Mouse (Mus musculus) layer of hippocampus, adult 18-20 months (tissue): ENCODE measurements at regions not wholly inside any gene's neighbourhood (a gene's known extent, or its start where the extent isn't known, plus 50 kb on each side); places are given as distances from the start of the nearest gene placed in this dataset.
A peak's percentile ranks its signal among the peaks of the same experiment; 100 is the strongest.
"Not testable (repeated sequence)": the region's sequence is repeated elsewhere in the genome, so short reads cannot be mapped to it uniquely, and the experiment has no call there.

Experiments used
- DNase-seq, 2 experiments: peaks; one replicate each; pipeline ENCODE4 v3.0.0; 2022; ENCODE audit warnings: low spot score in 2 of 2

DNA sequence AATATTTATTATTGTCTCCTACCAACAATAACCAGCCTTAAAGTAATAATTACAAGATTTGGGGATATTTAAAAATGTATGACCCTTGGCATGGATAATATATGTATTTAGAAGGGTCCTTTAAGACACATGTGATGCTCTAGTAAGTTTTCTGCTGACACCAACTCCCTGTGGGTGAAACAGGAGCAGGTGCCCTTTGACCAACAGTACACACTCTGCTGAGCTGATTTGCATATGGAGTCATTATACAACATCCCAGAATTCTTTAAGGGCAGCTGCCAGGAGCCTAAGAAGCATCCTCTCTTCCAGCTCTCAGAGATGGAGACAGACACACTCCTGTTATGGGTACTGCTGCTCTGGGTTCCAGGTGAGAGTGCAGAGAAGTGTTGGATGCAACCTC lies 274.1 kb downstream of the Rpia start:
- no peak for DNase-seq

DNA sequence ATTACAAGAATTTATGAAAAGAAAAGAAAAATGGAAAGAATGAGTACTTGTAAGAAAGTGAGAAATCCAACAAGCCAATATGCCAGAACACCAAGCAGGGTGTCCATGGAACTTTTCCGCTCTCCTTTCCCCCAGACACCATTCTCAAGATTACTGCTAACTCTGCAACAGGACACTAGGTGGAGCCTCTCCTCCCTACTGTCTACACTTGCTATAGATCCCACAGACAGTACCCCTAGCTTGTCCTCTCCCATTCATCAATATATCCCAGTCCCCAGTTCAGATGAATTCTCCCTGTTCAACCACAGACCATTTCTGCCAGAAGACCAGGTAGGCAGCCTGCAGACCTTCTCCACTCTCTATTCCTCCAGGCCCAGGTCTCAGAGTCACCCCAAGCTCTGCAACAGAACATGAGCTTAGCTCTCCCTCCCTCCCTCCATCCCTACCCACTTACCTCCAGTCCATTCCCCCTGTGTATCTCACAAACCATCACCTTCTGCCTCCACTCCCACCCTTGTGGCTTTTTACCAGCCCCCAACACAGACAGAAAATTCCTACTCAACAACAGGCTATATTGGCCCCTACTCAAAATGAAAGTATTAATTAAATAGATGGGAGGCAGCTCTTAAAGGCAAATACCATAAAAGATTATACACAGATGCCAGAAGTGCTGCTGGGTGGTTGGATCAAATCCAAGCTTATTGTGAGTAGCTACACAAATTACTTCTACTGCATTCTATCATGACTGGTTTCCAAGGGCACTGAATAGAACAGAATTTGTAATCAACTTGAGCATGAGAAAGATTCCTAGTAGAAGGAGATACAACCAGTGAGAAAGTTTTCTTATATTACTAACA lies 323.2 kb downstream of the Rpia start:
- peak in 1 of 2 experiments; percentile 22 for DNase-seq

DNA sequence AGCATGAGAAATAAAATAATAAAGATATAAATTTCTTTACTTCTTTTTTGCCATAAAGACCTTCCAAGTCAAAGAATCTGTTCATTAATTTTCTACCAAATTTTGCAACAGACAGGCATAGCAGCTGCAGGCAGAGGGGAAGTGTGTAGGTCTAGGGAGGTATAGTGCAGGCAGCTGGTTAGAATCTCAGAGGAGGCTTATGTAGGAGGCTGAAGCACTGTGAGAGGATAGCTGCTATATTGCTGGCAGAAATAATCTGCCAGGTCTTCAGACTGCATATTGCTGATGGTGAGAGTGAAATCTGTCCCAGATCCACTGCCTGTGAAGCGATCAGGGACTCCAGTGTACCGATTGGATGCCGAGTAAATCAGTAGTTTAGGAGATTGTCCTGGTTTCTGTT lies 334.8 kb downstream of the Rpia start:
- DNase-seq: no peak

DNA sequence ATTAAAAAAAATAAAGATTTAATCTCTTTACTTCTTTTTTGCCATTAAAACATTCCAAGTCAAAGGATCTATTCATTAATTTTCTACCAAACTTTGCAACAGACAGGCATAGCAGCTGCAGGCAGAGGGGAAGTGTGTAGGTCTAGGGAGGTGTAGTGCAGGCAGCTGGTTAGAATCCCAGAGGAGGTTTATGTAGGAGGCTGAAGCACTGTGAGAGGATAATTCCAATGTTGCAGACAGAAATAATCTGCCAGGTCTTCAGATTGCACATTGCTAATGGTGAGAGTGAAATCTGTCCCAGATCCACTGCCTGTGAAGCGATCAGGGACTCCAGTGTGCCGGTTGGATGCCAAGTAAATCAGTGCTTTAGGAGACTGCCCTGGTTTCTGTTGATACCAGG lies 357.3 kb downstream of the Rpia start:
- DNase-seq: peak in 1 of 2 experiments; percentile 1

DNA sequence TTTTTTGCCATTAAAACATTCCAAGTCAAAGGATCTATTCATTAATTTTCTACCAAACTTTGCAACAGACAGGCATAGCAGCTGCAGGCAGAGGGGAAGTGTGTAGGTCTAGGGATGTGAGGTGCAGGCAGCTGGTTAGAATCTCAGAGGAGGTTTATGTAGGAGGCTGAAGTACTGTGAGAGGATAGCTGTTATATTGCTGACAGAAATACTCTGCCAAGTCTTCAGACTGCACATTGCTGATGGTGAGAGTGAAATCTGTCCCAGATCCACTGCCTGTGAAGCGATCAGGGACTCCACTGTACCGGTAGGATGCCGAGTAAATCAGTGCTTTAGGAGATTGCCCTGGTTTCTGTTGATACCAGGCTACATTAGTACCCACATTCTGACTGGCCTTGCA lies 385.7 kb downstream of the Rpia start:
- DNase-seq: peak in 1 of 2 experiments; percentile 2

DNA sequence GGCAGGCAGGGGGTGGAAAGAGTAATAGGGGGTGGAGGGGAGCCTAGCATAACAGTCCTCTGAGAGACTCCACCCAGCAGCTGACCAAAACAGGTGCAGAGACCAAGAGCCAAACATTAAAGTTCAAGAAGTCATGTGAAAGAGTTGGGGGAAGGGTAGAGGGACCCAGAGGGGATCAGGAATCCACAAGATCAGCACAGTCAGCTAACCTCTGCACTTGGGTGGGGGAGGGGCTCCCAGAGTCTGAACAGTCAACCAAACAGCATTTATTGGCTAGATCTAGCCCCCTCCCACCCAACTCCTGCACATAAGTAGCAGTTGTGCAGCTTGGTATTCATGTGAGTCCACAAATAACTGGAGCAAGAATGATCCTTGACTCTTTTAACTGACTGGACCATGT lies 402.2 kb downstream of the Rpia start:
- not testable (repeated sequence) for DNase-seq

DNA sequence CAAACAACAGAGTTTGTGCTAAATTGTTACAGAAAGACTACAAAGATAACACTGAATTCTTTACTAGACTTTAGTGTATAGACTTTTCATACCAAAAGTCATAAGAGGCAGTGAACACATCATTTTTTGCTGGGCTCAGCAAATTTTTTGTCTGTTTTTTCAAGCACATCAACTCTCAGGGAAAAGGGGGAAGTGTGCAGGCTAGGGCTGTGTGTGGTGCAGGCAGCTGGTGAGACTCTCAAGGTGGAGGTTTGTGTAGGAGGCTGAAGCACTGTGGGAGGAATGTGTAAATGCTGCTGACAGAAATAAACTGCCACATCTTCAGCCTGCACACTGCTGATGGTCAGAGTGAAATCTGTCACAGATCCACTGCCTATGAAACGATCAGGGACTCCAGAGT lies 405.6 kb downstream of the Rpia start:
- not testable (repeated sequence) for DNase-seq

DNA sequence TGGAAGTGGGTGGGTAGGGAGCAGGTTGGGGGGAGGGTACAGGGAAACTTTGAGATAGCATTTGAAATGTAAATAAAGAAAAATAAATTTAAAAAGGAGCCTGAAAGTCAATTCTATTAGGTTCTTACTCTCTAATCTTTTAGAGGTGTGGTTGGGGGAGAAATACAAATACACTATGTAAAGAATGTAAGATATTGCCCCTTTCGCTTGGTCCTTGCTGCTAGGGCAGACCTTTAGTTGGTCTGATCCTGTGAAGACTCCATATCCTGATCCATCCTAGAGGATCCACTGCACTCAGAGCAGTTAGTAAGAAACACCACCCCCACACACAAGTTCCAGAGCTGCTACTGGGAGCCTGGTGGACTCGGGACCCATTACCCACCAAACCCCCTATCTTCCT lies 412.7 kb downstream of the Rpia start:
- not testable (repeated sequence) for DNase-seq

DNA sequence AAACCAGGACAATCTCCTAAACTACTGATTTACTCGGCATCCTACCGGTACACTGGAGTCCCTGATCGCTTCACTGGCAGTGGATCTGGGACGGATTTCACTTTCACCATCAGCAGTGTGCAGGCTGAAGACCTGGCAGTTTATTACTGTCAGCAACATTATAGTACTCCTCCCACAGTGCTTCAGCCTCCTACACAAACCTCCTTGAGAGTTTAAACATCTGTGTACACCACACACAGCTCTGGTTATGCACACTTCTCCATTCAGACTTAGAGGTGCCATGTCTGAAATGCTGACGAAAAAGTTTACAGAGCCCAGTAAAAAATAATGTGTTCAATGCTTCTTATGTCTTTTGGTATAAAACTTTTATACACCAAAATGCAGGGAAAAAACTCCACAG lies 420.2 kb downstream of the Rpia start:
- not testable (repeated sequence) for DNase-seq

DNA sequence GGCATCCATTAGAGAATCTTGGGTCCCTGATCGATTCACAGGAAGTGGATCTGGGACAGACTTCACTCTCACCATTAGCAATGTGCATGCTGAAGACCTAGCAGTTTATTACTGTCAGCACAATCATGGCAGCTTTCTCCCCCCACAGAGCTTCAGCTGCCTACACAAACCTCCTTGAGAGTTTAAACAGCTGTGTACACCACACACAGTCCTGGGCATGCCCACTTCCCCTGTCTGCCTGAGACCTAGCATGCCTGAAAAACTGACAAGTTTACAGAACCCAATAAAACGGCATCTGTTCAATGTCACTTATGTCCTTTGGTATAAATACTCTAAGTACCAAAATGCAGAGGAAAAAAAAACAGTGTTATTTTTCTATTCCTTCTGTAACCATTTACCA lies 435.7 kb downstream of the Rpia start:
- DNase-seq: peak in 1 of 2 experiments; percentile 14

DNA sequence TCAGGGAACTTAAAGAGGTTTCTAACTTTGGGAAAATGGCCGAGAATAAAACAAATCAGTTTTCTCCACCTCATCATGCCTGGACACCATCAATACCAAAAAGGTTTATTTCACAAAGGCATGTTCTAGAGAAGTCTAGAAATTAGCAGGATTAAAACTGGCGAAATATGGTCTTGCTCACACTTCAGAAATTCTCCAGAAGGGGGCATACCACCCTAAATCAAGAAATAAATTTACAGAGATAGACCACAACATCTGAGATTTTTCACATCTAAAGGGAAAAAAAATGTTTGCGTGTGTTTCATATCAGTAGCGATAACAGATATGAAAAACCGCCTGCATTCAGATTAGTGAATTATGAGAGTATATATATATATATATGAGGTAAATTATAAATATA lies 449.9 kb downstream of the Rpia start:
- DNase-seq: no peak

DNA sequence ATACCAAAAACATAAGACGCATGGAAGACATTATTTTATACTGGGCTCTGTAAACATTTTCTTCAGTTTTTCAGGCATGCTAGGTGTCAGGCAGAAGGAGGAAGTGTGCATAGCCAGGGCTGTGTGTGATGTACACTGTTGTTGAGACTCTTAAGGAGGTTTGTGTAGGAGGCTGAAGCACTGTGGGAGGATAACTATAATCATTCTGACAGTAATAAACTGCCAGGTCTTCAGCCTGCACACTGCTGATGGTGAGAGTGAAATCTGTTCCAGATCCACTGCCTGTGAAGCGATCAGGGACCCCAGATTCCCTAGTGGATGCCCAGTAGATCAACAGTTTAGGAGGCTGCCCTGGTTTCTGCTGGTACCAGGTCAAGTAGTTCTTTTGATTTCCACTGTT lies 451.3 kb downstream of the Rpia start:
- DNase-seq: not testable (repeated sequence)

DNA sequence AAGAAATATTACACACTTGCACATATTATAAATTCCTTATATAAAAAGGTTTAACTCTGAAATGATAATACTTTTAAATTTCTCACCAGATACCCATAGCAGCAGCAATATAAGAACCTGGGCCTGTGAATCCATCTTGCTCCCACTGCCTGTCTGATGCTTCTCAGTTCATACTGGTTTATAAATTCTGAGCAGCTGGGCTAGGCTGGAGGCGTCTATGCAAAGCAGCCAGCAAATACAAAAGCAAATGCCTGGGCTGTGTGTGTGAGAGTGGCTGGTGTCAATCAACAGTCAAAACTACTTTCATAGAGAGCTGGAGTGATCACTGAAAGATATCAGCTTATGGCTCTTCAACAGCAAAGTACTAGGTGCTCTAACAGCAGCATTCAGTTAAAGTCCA lies 476.7 kb downstream of the Rpia start:
- DNase-seq: peak; percentile 8 to 36

DNA sequence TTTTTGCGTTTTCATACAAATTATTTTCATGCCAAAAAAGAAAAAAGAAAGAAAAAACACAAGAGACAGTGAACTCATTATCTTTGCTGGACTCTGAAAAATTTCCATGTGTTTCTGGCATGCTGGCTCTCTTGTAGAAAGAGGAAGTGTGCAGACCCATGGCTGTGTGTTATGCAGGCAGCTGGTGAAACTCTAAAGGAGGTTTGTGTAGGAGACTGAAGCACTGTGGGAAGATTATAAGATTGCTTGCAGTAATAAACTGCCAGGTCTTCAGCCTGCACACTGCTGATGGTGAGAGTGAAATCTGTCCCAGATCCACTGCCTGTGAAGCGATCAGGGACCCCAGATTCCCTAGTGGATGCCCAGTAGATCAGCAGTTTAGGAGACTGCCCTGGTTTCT lies 477.4 kb downstream of the Rpia start:
- peak; percentile 9 to 45 for DNase-seq

DNA sequence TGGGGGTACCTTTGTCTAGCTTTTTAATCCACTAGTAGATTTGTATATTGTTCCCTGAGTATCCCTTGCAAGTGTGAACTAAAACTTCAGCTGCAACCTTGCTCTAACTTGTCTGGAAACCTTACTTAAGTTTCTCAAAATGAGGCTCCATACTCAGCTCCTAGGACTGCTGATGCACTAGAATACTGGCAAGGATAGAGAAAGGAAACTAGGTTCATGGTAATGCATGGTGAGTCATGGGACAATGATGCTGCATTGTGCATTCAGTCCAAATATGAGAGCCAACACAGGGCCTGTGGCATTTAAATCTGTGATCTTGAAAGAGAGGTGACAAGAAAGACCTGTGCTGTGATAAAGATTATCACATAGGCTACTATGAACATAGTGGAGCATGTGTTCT lies 490.9 kb downstream of the Rpia start:
- not testable (repeated sequence) for DNase-seq

DNA sequence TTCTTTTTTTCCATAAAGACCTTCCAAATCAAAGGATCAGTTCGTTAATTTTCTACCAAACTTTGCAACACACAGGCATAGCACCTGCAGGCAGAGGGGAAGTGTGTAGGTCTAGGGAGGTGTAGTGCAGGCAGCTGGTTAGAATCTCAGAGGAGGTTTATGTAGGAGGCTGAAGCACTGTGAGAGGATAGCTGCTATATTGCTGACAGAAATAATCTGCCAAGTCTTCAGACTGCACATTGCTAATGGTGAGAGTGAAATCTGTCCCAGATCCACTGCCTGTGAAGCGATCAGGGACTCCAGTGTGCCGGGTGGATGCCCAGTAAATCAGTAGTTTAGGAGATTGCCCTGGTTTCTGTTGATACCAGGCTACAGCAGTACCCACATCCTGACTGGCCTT lies 531.8 kb downstream of the Rpia start:
- peak; percentile 15 to 20 for DNase-seq

DNA sequence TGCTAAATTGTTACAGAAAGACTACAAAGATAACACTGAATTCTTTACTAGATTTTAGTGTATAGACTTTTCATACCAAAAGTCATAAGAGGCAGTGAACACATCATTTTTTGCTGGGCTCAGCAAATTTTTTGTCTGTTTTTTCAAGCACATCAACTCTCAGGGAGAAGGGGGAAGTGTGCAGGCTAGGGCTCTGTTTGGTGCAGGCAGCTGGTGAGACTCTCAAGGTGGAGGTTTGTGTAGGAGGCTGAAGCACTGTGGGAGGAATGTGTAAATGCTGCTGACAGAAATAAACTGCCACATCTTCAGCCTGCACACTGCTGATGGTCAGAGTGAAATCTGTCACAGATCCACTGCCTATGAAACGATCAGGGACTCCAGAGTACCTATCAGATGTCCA lies 551.9 kb downstream of the Rpia start:
- DNase-seq: not testable (repeated sequence)

DNA sequence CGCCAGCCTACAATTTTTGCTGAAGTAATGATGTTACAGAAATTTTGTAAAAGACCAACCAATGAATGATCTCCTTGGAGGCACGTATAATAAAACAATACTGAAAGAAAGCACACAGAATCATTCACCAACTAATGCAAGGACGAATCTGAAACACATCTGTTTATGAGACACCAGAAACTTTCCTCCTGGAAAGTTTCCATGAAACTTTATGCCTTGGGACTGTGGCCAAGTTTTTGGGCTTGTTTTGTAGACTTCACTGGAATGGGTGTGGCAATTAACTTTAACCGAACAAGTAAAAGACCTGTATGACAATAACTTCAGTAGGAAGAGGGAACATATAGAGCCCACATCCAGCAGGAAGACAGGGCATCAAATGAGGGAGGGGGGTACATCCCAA lies 564.9 kb downstream of the Rpia start:
- DNase-seq: no peak

DNA sequence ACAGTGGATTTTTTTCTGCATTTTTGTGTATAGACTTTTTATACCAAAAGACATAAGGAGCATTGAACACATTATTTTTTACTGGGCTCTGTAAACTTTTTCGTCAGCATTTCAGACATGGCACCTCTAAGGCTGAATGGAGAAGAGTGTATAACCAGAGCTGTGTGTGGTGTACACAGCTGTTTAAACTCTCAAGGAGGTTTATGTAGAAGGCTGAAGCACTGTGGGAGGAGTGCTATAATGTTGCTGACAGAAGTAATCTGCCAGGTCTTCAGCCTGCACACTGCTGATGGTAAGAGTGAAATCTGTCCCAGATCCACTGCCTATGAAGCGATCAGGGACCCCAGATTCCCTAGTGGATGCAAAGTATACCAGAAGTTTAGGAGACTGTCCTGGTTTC lies 575.4 kb downstream of the Rpia start:
- not testable (repeated sequence) for DNase-seq

DNA sequence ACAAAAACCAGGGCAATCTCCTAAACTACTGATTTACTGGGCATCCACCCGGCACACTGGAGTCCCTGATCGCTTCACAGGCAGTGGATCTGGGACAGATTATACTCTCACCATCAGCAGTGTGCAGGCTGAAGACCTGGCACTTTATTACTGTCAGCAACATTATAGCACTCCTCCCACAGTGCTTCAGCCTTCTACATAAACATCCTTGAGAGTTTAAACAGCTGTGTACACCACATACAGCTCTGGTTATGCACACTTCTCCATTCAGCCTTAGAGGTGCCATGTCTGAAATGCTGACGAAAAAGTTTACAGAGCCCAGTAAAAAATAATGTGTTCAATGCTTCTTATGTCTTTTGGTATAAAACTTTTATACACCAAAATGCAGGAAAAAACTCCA lies 576.3 kb downstream of the Rpia start:
- not testable (repeated sequence) for DNase-seq
